Comparison of ENCODE assay signal across 8 mouse cellular contexts in the genomic region with DNA sequence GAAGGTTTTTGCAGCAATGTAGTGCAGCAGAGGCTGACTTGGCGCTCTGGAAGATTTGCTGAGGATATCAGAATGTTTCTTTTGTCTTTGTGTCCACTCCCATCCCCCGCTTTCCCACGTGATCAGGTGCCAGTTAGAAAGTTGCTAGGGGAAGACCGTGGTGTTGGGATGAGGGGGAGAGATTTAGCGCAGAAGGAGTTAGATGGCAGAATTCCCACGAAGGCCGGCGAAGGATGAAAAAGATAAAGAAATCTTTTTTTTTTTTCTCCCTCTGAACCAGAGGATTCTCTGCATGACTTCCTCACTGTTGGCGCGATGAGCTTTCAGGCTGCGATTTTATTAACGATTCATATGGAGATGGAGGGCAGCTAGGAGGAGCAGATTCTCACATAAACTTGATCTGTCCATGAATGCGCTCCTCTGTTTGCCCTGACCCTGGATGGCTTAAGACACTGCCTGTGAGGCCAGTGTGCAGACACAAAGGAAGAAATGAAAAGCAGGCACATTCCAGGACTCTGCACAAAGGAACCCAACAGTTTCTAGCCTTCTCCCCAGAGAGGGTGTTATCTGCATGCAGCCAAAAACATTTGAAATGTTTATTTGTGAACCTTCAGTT.
DNase-seq lines count a peak whose midpoint lies in the region; ATAC-seq and TF ChIP-seq lines count a peak whose summit lies in the region.

No protein-coding gene starts in this region.

- intact Hi-C loops in gastrocnemius, postnatal 36 days (cut with DNase I) = no loop called here

- 6% methylated on average over 13 of the region's 13 CpGs for WGBS in limb, embryonic 11.5 days
- 0% methylated on average over 13 of the region's 13 CpGs for WGBS in midbrain, embryonic 16.5 days

- no peaks in the 10 kb centered on the region for H3K9me3 ChIP-seq in limb, embryonic 11.5 days (ENCODE audit: control insufficient read depth, low read length)
- H3K9me3 ChIP-seq in midbrain, embryonic 16.5 days (replicated peaks; ENCODE audit: control insufficient read depth, low read length, poor library complexity, severe bottlenecking) = no peaks in the 10 kb centered on the region

- H3K4me3 ChIP-seq in limb, embryonic 11.5 days (ENCODE audit: low read depth, low read length) = no peak overlapping the region; the same call in 1 of the 2 replicates
- peak overlapping the region; percentile 26 for H3K4me3 ChIP-seq in midbrain, embryonic 16.5 days (ENCODE audit: low read depth, low read length)
- H3K4me3 ChIP-seq in testis, adult 2 months (ENCODE audit: control insufficient read depth, low read depth, low read length) = peak overlapping the region; percentile 44

- H3K4me2 ChIP-seq in limb, embryonic 11.5 days (ENCODE audit: low read depth, severe bottlenecking) = peak overlapping the region; percentile 39
- peak overlapping the region; percentile 54 for H3K4me2 ChIP-seq in midbrain, embryonic 16.5 days (ENCODE audit: low read length)

- DNase-seq in adrenal gland, postnatal 14 days = peak; percentile 72
- DNase-seq in embryo, embryonic 11.5 days (ENCODE audit: low read depth, low spot score) = peak; percentile 71
- DNase-seq in gastrocnemius, postnatal 36 days = peak; percentile 20 to 44
- DNase-seq in kidney, adult 11 months = peak; percentile 27
- DNase-seq in limb, embryonic 11.5 days (ENCODE audit: low spot score) = peak; percentile 73
- no peak for DNase-seq in spleen, postnatal 4 days (ENCODE audit: low spot score in 2 of 2)

- no peak for TF ChIP-seq CTCF in testis, adult 2 months (IDR thresholded peaks at IDR 0.05; ENCODE audit: control insufficient read depth, insufficient read depth, insufficient replicate concordance, low read depth, low read length)

- H3K4me1 ChIP-seq in limb, embryonic 11.5 days (ENCODE audit: control insufficient read depth, insufficient read depth, low read length) = peaks cover 23% of the 10 kb centered on the region
- H3K4me1 ChIP-seq in midbrain, embryonic 16.5 days (ENCODE audit: control insufficient read depth, insufficient read depth, low read length) = peaks cover 42% of the 10 kb centered on the region
- peaks cover 8% of the 10 kb centered on the region for H3K4me1 ChIP-seq in testis, adult 2 months (ENCODE audit: control insufficient read depth, insufficient read depth, low read length)

- H3K9ac ChIP-seq in limb, embryonic 11.5 days (ENCODE audit: low read length) = peak overlapping the region; percentile 17
- H3K9ac ChIP-seq in midbrain, embryonic 16.5 days (ENCODE audit: low read depth, low read length) = peak overlapping the region; percentile 50

- H3K36me3 ChIP-seq in limb, embryonic 11.5 days (ENCODE audit: control insufficient read depth, insufficient read depth, low read length) = no peaks in the 10 kb centered on the region
- H3K36me3 ChIP-seq in midbrain, embryonic 16.5 days (ENCODE audit: control insufficient read depth, insufficient read depth, low read length) = no peaks in the 10 kb centered on the region
- H3K36me3 ChIP-seq in testis, adult 2 months (ENCODE audit: control insufficient read depth, insufficient read depth, low read length) = no peaks in the 10 kb centered on the region

- no peak for ATAC-seq in limb, embryonic 11.5 days (ENCODE audit: insufficient number of reproducible peaks, low FRiP score, low TSS enrichment, low read depth)
- ATAC-seq in midbrain, embryonic 16.5 days = peak; percentile 91

- no peaks in the 10 kb centered on the region for H3K27me3 ChIP-seq in limb, embryonic 11.5 days (ENCODE audit: control insufficient read depth, insufficient read depth, low read length)
- no peaks in the 10 kb centered on the region for H3K27me3 ChIP-seq in midbrain, embryonic 16.5 days (ENCODE audit: control insufficient read depth, insufficient read depth, low read depth, low read length)
- H3K27me3 ChIP-seq in testis, adult 2 months (ENCODE audit: control insufficient read depth, insufficient read depth, low read length) = no peaks in the 10 kb centered on the region

- no peak overlapping the region; the same call in 1 of the 2 replicates for H3K27ac ChIP-seq in limb, embryonic 11.5 days (replicated peaks; ENCODE audit: low read depth, low read length)
- peak overlapping the region; percentile 85 for H3K27ac ChIP-seq in midbrain, embryonic 16.5 days (ENCODE audit: low read length)
- peak overlapping the region; percentile 93 for H3K27ac ChIP-seq in testis, adult 2 months (ENCODE audit: control insufficient read depth, insufficient read depth, low read depth, low read length)

- TF ChIP-seq POLR2A in testis, adult 2 months (IDR thresholded peaks at IDR 0.05; ENCODE audit: control insufficient read depth, low read depth, low read length) = no peak

Comparison
In these comparisons a context has a peak if more than half of its experiments do, and no peak if none do; other contexts are left out.
1. DNase-seq: peak in adrenal gland, postnatal 14 days (single experiment), embryo, embryonic 11.5 days (single experiment), gastrocnemius, postnatal 36 days (2 of 2), kidney, adult 11 months (single experiment) and limb, embryonic 11.5 days (single experiment); none in spleen, postnatal 4 days (0 of 2).